Mouse (Mus musculus) right cerebral cortex, postnatal 10 days (tissue): Measurements from ENCODE around the gene Thy1.

Experiments used
- DNase-seq, 2 experiments: peaks; one replicate each; pipeline ENCODE4 v3.0.0; 2021; ENCODE audit warnings: low spot score in 2 of 2

The Thy1 gene

GRCm38 (mm10) chr9:44042836-44043707 lies at the start of gene Thy1:
Thy1 (plus strand) TSS chr9:44043384.
- peak; percentile 88 for DNase-seq

- no peak for DNase-seq
Measured at GRCm38 (mm10) chr9:43997681-43998080, 45.5 kb upstream of the Thy1 start.

GRCm38 (mm10) chr9:43998851-43999250 lies 44.3 kb upstream of the Thy1 start:
- DNase-seq: no peak

GRCm38 (mm10) chr9:44004362-44004761 lies 38.8 kb upstream of the Thy1 start:
- DNase-seq: peak in 1 of 2 experiments; percentile 61

- no peak for DNase-seq
Measured at GRCm38 (mm10) chr9:44005305-44005704, 37.9 kb upstream of the Thy1 start.

- DNase-seq: no peak
Measured at GRCm38 (mm10) chr9:44007323-44007722, 35.9 kb upstream of the Thy1 start.

GRCm38 (mm10) chr9:44007991-44008390 lies 35.2 kb upstream of the Thy1 start:
- DNase-seq: peak; percentile 56 to 75

- no peak for DNase-seq
Measured at GRCm38 (mm10) chr9:44010900-44011299, 32.3 kb upstream of the Thy1 start.

- DNase-seq: no peak
Measured at GRCm38 (mm10) chr9:44011668-44012067, 31.5 kb upstream of the Thy1 start.

- DNase-seq: no peak
Measured at GRCm38 (mm10) chr9:44012164-44012563, 31.0 kb upstream of the Thy1 start.

GRCm38 (mm10) chr9:44012761-44013301 lies 30.4 kb upstream of the Thy1 start:
- peak; percentile 50 to 70 for DNase-seq

- no peak for DNase-seq
Measured at GRCm38 (mm10) chr9:44013781-44014180, 29.4 kb upstream of the Thy1 start.

- DNase-seq: peak; percentile 53 to 65
Measured at GRCm38 (mm10) chr9:44016304-44016703, 26.9 kb upstream of the Thy1 start.

- DNase-seq: no peak
Measured at GRCm38 (mm10) chr9:44017846-44018245, 25.3 kb upstream of the Thy1 start.

GRCm38 (mm10) chr9:44020001-44020400 lies 23.2 kb upstream of the Thy1 start:
- DNase-seq: no peak

- DNase-seq: no peak
Measured at GRCm38 (mm10) chr9:44022100-44022847, 20.9 kb upstream of the Thy1 start.

- DNase-seq: no peak
Measured at GRCm38 (mm10) chr9:44024096-44024495, 19.1 kb upstream of the Thy1 start.

- no peak for DNase-seq
Measured at GRCm38 (mm10) chr9:44029580-44030236, 13.5 kb upstream of the Thy1 start.

- no peak for DNase-seq
Measured at GRCm38 (mm10) chr9:44030646-44031045, 12.5 kb upstream of the Thy1 start.

GRCm38 (mm10) chr9:44031079-44031478 lies 12.1 kb upstream of the Thy1 start:
- DNase-seq: no peak

- DNase-seq: no peak
Measured at GRCm38 (mm10) chr9:44031946-44032345, 11.2 kb upstream of the Thy1 start.

- no peak for DNase-seq
Measured at GRCm38 (mm10) chr9:44033317-44033716, 9.9 kb upstream of the Thy1 start.
